Mouse (Mus musculus): ENCODE data around the gene Tbk1. TPM values are rescaled to one million over a fixed set of nuclear protein-coding genes. Genes with fewer than 3 reads are reported as not detected.

Gene Tbk1
- polyA plus RNA-seq, 1 experiment from 2014 or later = 30.1 TPM

Small RNA genes within 50 kb of the gene (microRNA-seq; reads per million reads assigned to microRNA genes)
- not detected for gene Gm24330

Other genes with a start within 250 kb of the Tbk1 start
- gene Tbc1d30, start 235.5 kb downstream of the Tbk1 start, polyA plus RNA-seq (2015; fragmentation: Nextera tagmentation; extraction: Ambion mirVana) = 8.0 and 8.2 TPM in 2 replicates
- gene Gns, start 221.7 kb downstream of the Tbk1 start, polyA plus RNA-seq (2015; fragmentation: Nextera tagmentation; extraction: Ambion mirVana) = 39.6 and 44.2 TPM in 2 replicates
- 22.4 and 25.7 TPM in 2 replicates for gene Rassf3, start 110.4 kb downstream of the Tbk1 start, polyA plus RNA-seq (2015; fragmentation: Nextera tagmentation; extraction: Ambion mirVana)
- gene Xpot, start 39.5 kb upstream of the Tbk1 start, polyA plus RNA-seq (2015; fragmentation: Nextera tagmentation; extraction: Ambion mirVana) = 54.4 and 55.5 TPM in 2 replicates
- 0.89 and 1.0 TPM in 2 replicates for gene D930020B18Rik, start 54.8 kb upstream of the Tbk1 start, polyA plus RNA-seq (2015; fragmentation: Nextera tagmentation; extraction: Ambion mirVana)
- gene BC048403, start 153.2 kb upstream of the Tbk1 start, polyA plus RNA-seq (2015; fragmentation: Nextera tagmentation; extraction: Ambion mirVana) = 2.7 and 3.2 TPM in 2 replicates